Mouse (Mus musculus): Measurements from ENCODE around the gene Aldh1b1. TPM values are rescaled to one million over a fixed set of nuclear protein-coding genes. Genes with fewer than 3 reads are reported as not detected.

The Aldh1b1 gene
- polyA plus RNA-seq, 1 experiment from 2014 or later = 14.7 TPM

- WGBS = 31% methylated on average over 5 of the region's 5 CpGs
- H3K4me1 ChIP-seq = peaks cover 43% of the 10 kb centered on the region
- H3K36me3 ChIP-seq (ENCODE audit: poor library complexity, severe bottlenecking) = no peaks in the 10 kb centered on the region
- no peak overlapping the region for H3K4me3 ChIP-seq
- no peak overlapping the region for H3K9ac ChIP-seq
- no peak overlapping the region for H3K4me2 ChIP-seq
- ATAC-seq = no peak
- no peaks in the 10 kb centered on the region for H3K9me3 ChIP-seq (replicated peaks)
- no peak overlapping the region for H3K27ac ChIP-seq
- H3K27me3 ChIP-seq = 0 out of 2 replicates have a peak, but pooled peaks cover 4% of the 10 kb centered on the region
Observed at GRCm38 (mm10) chr4:45833461-45833860, 34.6 kb downstream of the Aldh1b1 start.

- Histone ChIP-seq H3K9me3 (replicated peaks) (no peaks in the 10 kb centered on the region), H3K4me1 (0 out of 2 replicates have a peak, but pooled peaks cover under 1% of the 10 kb centered on the region), H3K9ac (no peak overlapping the region), H3K4me3 (no peak overlapping the region), H3K36me3 (ENCODE audit: poor library complexity, severe bottlenecking) (no peaks in the 10 kb centered on the region), H3K27ac (no peak overlapping the region), H3K27me3 (no peaks in the 10 kb centered on the region), H3K4me2 (peak overlapping the region; percentile 17; the same call in 1 of the 2 replicates)
- 48% methylated on average over 14 of the region's 14 CpGs for WGBS
- ATAC-seq = no peak
Observed at GRCm38 (mm10) chr4:45844355-45844754, 45.5 kb downstream of the Aldh1b1 start.

GRCm38 (mm10) chr4:45846263-45846662 lies 47.4 kb downstream of the Aldh1b1 start:
- ATAC-seq = no peak
- Histone ChIP-seq H3K4me3 (no peak overlapping the region), H3K4me1 (0 out of 2 replicates have a peak, but pooled peaks cover 8% of the 10 kb centered on the region), H3K9me3 (replicated peaks) (no peaks in the 10 kb centered on the region), H3K9ac (no peak overlapping the region), H3K4me2 (no peak overlapping the region), H3K36me3 (ENCODE audit: poor library complexity, severe bottlenecking) (no peaks in the 10 kb centered on the region), H3K27ac (no peak overlapping the region), H3K27me3 (peaks cover 2% of the 10 kb centered on the region; the same call in 1 of the 2 replicates)
- 96% methylated on average over 2 of the region's 2 CpGs for WGBS

GRCm38 (mm10) chr4:45848109-45848824 lies 49.4 kb downstream of the Aldh1b1 start, which contains the start of gene Stra6l:
Gene Stra6l, plus strand, starts transcription at chr4:45848664.
- 82% methylated on average over 10 of the region's 10 CpGs for WGBS
- no peak for ATAC-seq
- Histone ChIP-seq H3K9me3 (replicated peaks) (no peaks in the 10 kb centered on the region), H3K4me1 (peaks cover 15% of the 10 kb centered on the region; the same call in 1 of the 2 replicates), H3K4me3 (no peak within 1 kb of the TSS), H3K4me2 (no peak within 1 kb of the TSS), H3K9ac (no peak within 1 kb of the TSS), H3K36me3 (ENCODE audit: poor library complexity, severe bottlenecking) (no peaks in the 10 kb centered on the region), H3K27ac (no peak within 1 kb of the TSS), H3K27me3 (peaks cover 2% of the 10 kb centered on the region; the same call in 1 of the 2 replicates)

GRCm38 (mm10) chr4:45848825-45849156 lies 50.0 kb downstream of the Aldh1b1 start:
- Histone ChIP-seq H3K36me3 (ENCODE audit: poor library complexity, severe bottlenecking) (no peaks in the 10 kb centered on the region), H3K9ac (no peak overlapping the region), H3K4me1 (peaks cover 15% of the 10 kb centered on the region; the same call in 1 of the 2 replicates), H3K9me3 (replicated peaks) (no peaks in the 10 kb centered on the region), H3K27me3 (peaks cover 2% of the 10 kb centered on the region; the same call in 1 of the 2 replicates), H3K27ac (no peak overlapping the region), H3K4me2 (no peak overlapping the region), H3K4me3 (no peak overlapping the region)
- no peak for ATAC-seq
- WGBS = 50% methylated on average over 10 of the region's 10 CpGs

- ATAC-seq = no peak
- peaks cover 15% of the 10 kb centered on the region; the same call in 1 of the 2 replicates for H3K4me1 ChIP-seq
- no peak overlapping the region for H3K27ac ChIP-seq
- H3K9ac ChIP-seq = no peak overlapping the region
- H3K4me2 ChIP-seq = no peak overlapping the region
- no peak overlapping the region for H3K4me3 ChIP-seq
- peaks cover 2% of the 10 kb centered on the region; the same call in 1 of the 2 replicates for H3K27me3 ChIP-seq
- WGBS = 29% methylated on average over 1 of the region's 1 CpGs
- H3K36me3 ChIP-seq (ENCODE audit: poor library complexity, severe bottlenecking) = no peaks in the 10 kb centered on the region
- no peaks in the 10 kb centered on the region for H3K9me3 ChIP-seq (replicated peaks)
Observed at GRCm38 (mm10) chr4:45849419-45849818, 50.6 kb downstream of the Aldh1b1 start.

GRCm38 (mm10) chr4:45851640-45852051 lies 52.8 kb downstream of the Aldh1b1 start:
- WGBS = 51% methylated on average over 3 of the region's 3 CpGs

GRCm38 (mm10) chr4:45853496-45854246 lies 54.8 kb downstream of the Aldh1b1 start:
- Histone ChIP-seq H3K9me3 (replicated peaks) (0 out of 2 replicates have a peak, but pooled peaks cover 3% of the 10 kb centered on the region), H3K4me3 (no peak overlapping the region), H3K36me3 (ENCODE audit: poor library complexity, severe bottlenecking) (no peaks in the 10 kb centered on the region), H3K9ac (0 out of 2 replicates have a peak overlapping the region, but pooled peaks have one; percentile 8), H3K27ac (no peak overlapping the region; the same call in 1 of the 2 replicates), H3K4me1 (peaks cover 17% of the 10 kb centered on the region; the same call in 1 of the 2 replicates), H3K27me3 (peaks cover 6% of the 10 kb centered on the region; the same call in 1 of the 2 replicates), H3K4me2 (no peak overlapping the region)
- 83% methylated on average over 15 of the region's 15 CpGs for WGBS
- ATAC-seq = no peak

More at GRCm38 (mm10) chr4:45851640-45852051, 52.8 kb downstream of the Aldh1b1 start:
- H3K27me3 ChIP-seq = peaks cover 6% of the 10 kb centered on the region; the same call in 1 of the 2 replicates
- no peak overlapping the region for H3K4me3 ChIP-seq
- no peak overlapping the region for H3K4me2 ChIP-seq
- no peak overlapping the region for H3K9ac ChIP-seq
- 0 out of 2 replicates have a peak, but pooled peaks cover 3% of the 10 kb centered on the region for H3K9me3 ChIP-seq (replicated peaks)
- H3K27ac ChIP-seq = no peak overlapping the region
- H3K4me1 ChIP-seq = peaks cover 17% of the 10 kb centered on the region; the same call in 1 of the 2 replicates
- ATAC-seq = no peak
- no peaks in the 10 kb centered on the region for H3K36me3 ChIP-seq (ENCODE audit: poor library complexity, severe bottlenecking)

Other genes with a start within 250 kb of the Aldh1b1 start
- 78.5 and 86.8 TPM in 2 replicates for gene Igfbpl1, start 27.9 kb downstream of the Aldh1b1 start, polyA plus RNA-seq (2015; fragmentation: Nextera tagmentation; extraction: Ambion mirVana)
- gene Stra6l, start 49.6 kb downstream of the Aldh1b1 start, polyA plus RNA-seq (2015; fragmentation: Nextera tagmentation; extraction: Ambion mirVana) = 1.1 and 1.5 TPM in 2 replicates
- gene Ccdc180, start 91.3 kb downstream of the Aldh1b1 start, polyA plus RNA-seq (2015; fragmentation: Nextera tagmentation; extraction: Ambion mirVana) = 0.25 and 0.52 TPM in 2 replicates
- 9.7 and 13.7 TPM in 2 replicates for gene Tdrd7, start 166.3 kb downstream of the Aldh1b1 start, polyA plus RNA-seq (2015; fragmentation: Nextera tagmentation; extraction: Ambion mirVana)
- gene Tmod1, start 239.9 kb downstream of the Aldh1b1 start, polyA plus RNA-seq (2015; fragmentation: Nextera tagmentation; extraction: Ambion mirVana) = 0.32 and 0.50 TPM in 2 replicates

All from forebrain, embryonic 13.5 days (tissue).